Mouse (Mus musculus) hindbrain, embryonic 13.5 days (tissue): ENCODE measurements at regions not wholly inside any gene's neighbourhood (a gene's known extent, or its start where the extent isn't known, plus 50 kb on each side); places are given as distances from the start of the nearest gene placed in this dataset.

Experiments used
- ATAC-seq: fragments of 200-750 bp; cut with Nextera tagmentation; 2 replicates; pipeline ENCODE4 v1.8.0; 2017; ENCODE audit warnings: moderate TSS enrichment; ENCODE audit not compliant: low FRiP score
- H3K27ac ChIP-seq: fragments of 300-500 bp; sonication (generic); 2 replicates; pipeline ENCODE4 v1.5.1; 2015; ENCODE audit warnings: inconsistent platforms, mild to moderate bottlenecking, moderate library complexity
- H3K27me3 ChIP-seq: fragments of 300-500 bp; sonication (generic); 2 replicates; pipeline ENCODE4 v1.6.1; 2015; ENCODE audit warnings: mild to moderate bottlenecking, inconsistent platforms
- H3K36me3 ChIP-seq: fragments of 300-500 bp; sonication (generic); 2 replicates; pipeline ENCODE4 v1.6.1; 2015; ENCODE audit warnings: mild to moderate bottlenecking, inconsistent platforms
- H3K4me1 ChIP-seq: fragments of 300-500 bp; sonication (generic); replicated peaks from 2 replicates; pipeline ENCODE4 v1.6.1; 2015; ENCODE audit warnings: inconsistent platforms
- H3K4me2 ChIP-seq: fragments of 300-500 bp; sonication (generic); 2 replicates; pipeline ENCODE4 v1.6.1; 2015; ENCODE audit warnings: inconsistent platforms, mild to moderate bottlenecking, moderate library complexity
- H3K4me3 ChIP-seq: fragments of 300-500 bp; sonication (generic); 2 replicates; pipeline ENCODE4 v1.5.1; 2015; ENCODE audit warnings: mild to moderate bottlenecking, inconsistent platforms
- H3K9ac ChIP-seq: fragments of 300-500 bp; sonication (generic); 2 replicates; pipeline ENCODE4 v1.6.1; 2015; ENCODE audit warnings: mild to moderate bottlenecking, inconsistent platforms
- H3K9me3 ChIP-seq: fragments of 300-500 bp; sonication (generic); 2 replicates; pipeline ENCODE4 v1.6.1; 2016; ENCODE audit warnings: inconsistent platforms
- WGBS: fragments of 180-500 bp; shearing (Covaris S2); methylation state at CpG from one replicate; pipeline ENCODE4 v1.1.7; 2015; 5-methylcytosine and 5-hydroxymethylcytosine counted together

DNA sequence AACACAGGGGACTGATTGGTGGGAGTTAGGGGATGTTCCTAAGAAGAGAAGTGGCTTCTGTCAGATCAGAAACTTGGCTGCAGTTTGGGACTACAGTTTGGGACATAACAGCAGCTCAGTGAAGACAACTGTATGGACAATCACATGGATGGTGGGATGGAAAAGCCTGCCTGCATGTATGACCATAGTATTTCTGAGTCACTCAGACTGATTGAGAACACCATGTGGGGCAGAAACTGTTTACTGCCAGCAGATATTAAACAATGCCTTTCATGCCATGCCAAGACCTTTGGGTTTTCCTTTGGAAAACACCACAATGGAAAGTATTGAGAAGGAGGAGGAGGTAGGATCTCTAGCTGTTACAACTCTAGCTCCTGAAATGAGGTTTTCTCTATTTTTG lies 635.0 kb downstream of the Inhba start:
- no peak overlapping the region for H3K9ac ChIP-seq
- H3K4me3 ChIP-seq: no peak overlapping the region
- H3K27ac ChIP-seq: no peak overlapping the region
- H3K4me1 ChIP-seq: peaks cover 4% of the 10 kb centered on the region
- H3K36me3 ChIP-seq: no peaks in the 10 kb centered on the region
- H3K4me2 ChIP-seq: no peak overlapping the region
- no peak for ATAC-seq
- H3K9me3 ChIP-seq: no peaks in the 10 kb centered on the region
- no peaks in the 10 kb centered on the region for H3K27me3 ChIP-seq

DNA sequence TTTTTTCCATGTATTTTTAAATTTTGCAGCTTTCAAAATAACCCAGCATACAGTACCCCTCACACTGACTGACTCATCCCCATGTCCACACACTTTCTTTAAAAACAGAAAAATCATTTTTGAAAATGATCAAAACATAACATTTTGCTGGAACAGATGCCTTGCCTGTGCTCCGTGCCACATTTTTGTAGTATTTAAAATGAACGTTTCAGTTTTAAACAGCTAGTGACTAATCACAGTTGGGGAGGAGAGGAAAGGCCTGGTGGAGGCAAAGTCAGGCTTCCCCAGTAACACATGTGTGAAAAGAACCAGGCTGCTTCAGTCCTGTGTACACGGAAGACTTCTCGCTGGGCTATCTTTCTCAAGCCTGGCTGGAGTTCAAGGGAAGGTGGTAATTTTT lies 644.5 kb downstream of the Inhba start:
- ATAC-seq: no peak
- Histone ChIP-seq H3K4me3 (no peak overlapping the region), H3K9ac (no peak overlapping the region), H3K9me3 (no peaks in the 10 kb centered on the region), H3K36me3 (no peaks in the 10 kb centered on the region), H3K4me2 (no peak overlapping the region), H3K4me1 (no peaks in the 10 kb centered on the region), H3K27ac (no peak overlapping the region), H3K27me3 (no peaks in the 10 kb centered on the region)
- WGBS: 85% methylated on average over 4 of the region's 4 CpGs

DNA sequence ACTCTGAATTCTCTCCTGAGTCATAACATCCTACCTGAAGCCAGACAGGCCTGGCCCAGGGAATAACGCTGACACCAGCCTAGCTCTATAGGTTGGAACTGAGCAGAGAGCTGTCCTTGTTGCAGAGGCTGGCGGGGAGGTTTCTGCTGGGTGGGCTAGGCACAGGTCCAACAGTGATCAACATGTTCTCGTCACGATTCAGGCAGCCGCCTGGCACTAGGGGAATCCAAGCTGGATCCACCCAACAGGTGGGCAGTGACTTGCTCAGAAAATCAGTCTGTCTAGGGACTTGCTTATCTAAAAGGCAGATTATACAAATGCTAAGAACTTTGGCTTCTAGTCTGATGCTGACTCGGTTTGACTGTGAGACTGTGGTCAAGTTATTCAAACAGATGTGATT lies 648.2 kb downstream of the Inhba start:
- Histone ChIP-seq H3K4me2 (no peak overlapping the region), H3K27ac (no peak overlapping the region), H3K9ac (no peak overlapping the region), H3K4me1 (no peaks in the 10 kb centered on the region), H3K27me3 (no peaks in the 10 kb centered on the region), H3K4me3 (no peak overlapping the region), H3K36me3 (no peaks in the 10 kb centered on the region), H3K9me3 (no peaks in the 10 kb centered on the region)
- ATAC-seq: no peak
- WGBS: 81% methylated on average over 6 of the region's 6 CpGs

DNA sequence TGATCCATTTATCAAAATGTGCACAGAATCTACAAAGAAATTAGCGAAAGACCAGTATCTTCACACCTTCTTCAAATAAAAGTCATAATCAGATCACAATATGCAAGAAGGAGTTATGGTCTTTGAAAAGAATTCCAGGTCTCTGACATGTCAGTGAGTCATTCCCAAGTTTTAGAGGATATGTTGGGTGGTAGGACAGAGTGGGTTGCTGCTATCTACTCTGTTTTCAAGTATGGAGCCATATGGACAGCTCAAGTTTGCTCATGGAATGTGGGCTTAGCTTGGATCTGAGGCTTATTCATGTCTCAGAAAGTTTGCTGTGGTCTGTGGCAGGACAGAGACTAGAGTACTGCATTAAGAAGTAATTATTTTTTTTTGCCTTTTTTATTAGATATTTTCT lies 657.0 kb downstream of the Inhba start:
- H3K9ac ChIP-seq: no peak overlapping the region
- H3K4me2 ChIP-seq: no peak overlapping the region
- no peaks in the 10 kb centered on the region for H3K9me3 ChIP-seq
- ATAC-seq: no peak
- no peak overlapping the region for H3K4me3 ChIP-seq
- H3K27ac ChIP-seq: no peak overlapping the region
- WGBS: 92% methylated on average over 1 of the region's 1 CpGs
- H3K36me3 ChIP-seq: no peaks in the 10 kb centered on the region
- no peaks in the 10 kb centered on the region for H3K4me1 ChIP-seq
- H3K27me3 ChIP-seq: no peaks in the 10 kb centered on the region

DNA sequence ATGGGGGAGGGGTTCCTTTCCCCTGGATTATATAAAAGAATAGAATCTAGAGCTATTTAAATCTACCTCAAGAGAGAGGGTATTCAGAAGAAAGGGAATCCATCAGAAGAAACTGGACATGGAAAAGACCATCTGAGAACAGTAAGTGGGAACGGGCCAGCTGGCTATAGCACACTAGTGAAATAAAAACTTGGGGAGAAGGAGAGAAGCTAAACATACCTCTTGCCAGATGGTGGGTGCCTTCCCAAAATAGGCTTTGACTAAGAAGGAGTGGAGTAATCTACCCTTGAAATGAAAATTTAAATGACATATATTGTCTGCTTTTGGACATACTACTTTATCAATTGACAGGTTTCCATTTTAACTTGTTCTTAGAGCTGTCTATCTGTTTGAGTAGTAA lies 657.6 kb downstream of the Inhba start:
- ATAC-seq: no peak
- Histone ChIP-seq H3K9me3 (no peaks in the 10 kb centered on the region), H3K27me3 (no peaks in the 10 kb centered on the region), H3K4me2 (no peak overlapping the region), H3K36me3 (no peaks in the 10 kb centered on the region), H3K4me3 (no peak overlapping the region), H3K4me1 (no peaks in the 10 kb centered on the region), H3K9ac (no peak overlapping the region), H3K27ac (no peak overlapping the region)
- 95% methylated on average over 1 of the region's 1 CpGs for WGBS

DNA sequence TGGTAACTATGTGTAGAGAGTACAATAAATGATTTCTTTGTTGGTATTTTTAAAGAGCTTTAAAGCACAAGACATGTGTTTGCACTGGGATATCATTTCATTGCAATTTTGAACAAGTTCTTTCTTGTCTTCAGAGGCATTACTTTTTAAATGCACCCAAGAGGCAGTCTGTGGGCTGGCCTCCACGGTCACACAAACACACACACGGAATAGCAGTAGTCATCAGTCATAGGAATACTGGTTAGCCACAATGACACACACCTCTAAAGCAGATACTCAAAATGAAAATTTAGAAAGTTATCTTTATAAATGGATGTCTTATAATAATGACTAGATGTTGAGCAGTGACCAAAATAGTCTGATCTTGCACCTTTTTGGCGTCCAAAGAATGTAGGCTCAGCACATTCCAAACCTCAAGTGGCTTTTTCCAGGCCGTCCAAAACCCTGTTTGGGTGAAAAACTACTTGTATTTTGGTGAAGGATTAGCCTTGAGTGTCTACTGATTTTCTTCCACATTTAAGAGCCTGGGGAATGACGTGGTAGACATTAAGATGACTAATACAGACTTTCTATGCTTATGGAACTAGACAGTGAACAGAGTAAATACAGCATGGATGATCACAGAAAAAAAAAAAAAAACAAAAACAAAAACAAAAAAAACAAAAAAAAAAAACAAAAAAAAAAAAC lies 658.5 kb downstream of the Inhba start:
- ATAC-seq: no peak
- Histone ChIP-seq H3K27ac (no peak overlapping the region), H3K4me3 (no peak overlapping the region), H3K27me3 (no peaks in the 10 kb centered on the region), H3K9me3 (no peaks in the 10 kb centered on the region), H3K4me2 (no peak overlapping the region), H3K9ac (no peak overlapping the region), H3K4me1 (no peaks in the 10 kb centered on the region), H3K36me3 (no peaks in the 10 kb centered on the region)
- 81% methylated on average over 5 of the region's 5 CpGs for WGBS

DNA sequence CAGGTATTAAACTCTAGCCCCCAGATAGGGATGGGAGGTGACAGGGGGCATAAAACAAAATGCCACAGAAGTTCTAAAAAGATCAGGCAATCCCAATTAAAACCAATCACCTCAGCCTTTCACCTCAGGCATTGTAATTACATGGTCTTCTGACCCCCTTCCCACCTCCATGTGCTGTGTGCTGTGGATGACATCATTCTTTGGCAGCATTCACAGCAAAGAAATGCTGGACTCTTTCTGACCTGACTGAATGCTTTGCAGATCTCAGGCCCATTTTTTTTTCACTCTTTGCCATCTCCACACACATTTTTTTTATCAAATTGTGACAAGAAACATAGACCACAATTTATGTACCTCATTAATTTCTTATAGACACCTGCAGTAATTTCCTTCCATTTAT lies 659.1 kb downstream of the Inhba start:
- no peaks in the 10 kb centered on the region for H3K27me3 ChIP-seq
- no peaks in the 10 kb centered on the region for H3K36me3 ChIP-seq
- H3K4me2 ChIP-seq: no peak overlapping the region
- ATAC-seq: no peak
- no peaks in the 10 kb centered on the region for H3K9me3 ChIP-seq
- no peak overlapping the region for H3K27ac ChIP-seq
- H3K4me1 ChIP-seq: no peaks in the 10 kb centered on the region
- no peak overlapping the region for H3K9ac ChIP-seq
- no peak overlapping the region for H3K4me3 ChIP-seq

DNA sequence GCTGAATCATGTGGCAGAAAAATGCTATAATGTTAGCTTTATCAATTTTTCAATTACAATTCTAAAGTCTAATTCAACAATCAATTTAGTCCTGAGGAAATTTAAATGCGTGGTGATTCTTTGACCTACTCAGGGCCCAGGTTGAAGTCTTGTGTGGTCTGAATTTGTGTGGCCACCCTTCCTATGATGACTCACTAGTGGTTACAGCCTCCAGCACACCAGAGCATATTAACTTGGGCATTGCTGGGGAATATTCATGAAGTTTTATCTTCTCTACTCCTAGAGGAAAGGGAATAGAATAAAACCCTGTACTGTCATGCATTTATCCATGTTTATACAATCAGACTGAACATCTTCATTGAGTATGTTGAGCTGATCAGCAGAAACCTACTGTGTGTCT lies 665.2 kb downstream of the Inhba start:
- H3K9ac ChIP-seq: no peak overlapping the region
- H3K27me3 ChIP-seq: no peaks in the 10 kb centered on the region
- H3K9me3 ChIP-seq: no peaks in the 10 kb centered on the region
- no peak for ATAC-seq
- H3K4me1 ChIP-seq: no peaks in the 10 kb centered on the region
- no peak overlapping the region for H3K4me3 ChIP-seq
- WGBS: 93% methylated on average over 1 of the region's 1 CpGs
- no peaks in the 10 kb centered on the region for H3K36me3 ChIP-seq
- H3K27ac ChIP-seq: no peak overlapping the region
- H3K4me2 ChIP-seq: no peak overlapping the region

DNA sequence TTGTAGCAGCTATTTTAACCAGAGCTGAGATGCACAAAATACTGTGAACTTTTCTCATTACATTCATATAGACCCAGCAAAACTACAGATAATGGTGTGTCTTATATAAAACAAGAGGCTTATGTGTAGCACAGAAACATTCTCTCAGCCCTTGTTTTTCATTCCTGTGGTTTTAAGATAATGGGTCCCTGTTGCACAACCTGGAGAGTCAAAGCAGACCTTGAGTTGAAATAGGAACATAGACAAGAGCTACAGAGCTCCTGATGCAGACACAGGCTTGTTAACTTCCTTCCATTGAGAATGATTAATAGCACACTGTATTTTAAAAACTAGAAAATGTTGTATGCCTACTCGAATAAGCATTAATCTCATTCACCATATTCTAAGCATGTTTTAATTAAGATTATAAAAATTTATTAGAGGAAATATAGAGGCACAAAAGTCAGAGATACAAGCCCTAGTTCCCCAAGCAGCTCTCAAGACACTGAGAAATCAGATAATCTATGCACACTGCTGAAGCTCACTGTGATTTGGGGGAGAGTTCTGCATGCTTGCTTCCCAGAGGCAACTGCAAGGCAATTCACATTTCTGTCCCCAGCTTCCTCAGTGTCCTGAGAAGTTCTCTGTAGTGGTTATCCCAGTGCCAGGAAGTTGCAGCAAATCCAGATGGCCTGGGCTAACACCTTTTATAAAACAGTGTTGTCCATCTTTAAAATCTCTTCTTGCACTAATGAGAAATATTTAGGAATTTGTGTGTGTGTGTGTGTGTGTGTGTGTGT lies 666.8 kb downstream of the Inhba start:
- Histone ChIP-seq H3K27ac (no peak overlapping the region), H3K4me2 (no peak overlapping the region)
- WGBS: 75% methylated on average over 1 of the region's 1 CpGs

DNA sequence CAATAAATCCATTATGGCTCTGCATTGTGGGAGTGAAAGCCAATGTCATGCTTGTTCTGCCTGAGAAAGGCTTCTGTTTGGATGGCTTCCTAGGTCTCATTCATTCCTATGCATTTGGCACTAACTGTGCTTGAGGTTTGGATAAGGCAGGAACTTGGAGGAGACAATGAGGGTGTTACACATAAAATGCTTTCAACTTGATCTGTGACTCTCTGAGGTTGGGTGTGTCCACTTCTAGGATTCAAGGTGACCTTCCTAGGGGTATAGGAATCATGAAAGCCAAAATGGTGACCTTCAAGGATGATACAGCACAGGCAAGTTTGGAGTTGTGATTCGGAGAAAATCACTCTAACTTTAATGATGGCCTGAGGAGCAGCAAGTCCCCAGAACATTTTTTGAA lies 682.5 kb downstream of the Inhba start:
- Histone ChIP-seq H3K4me1 (no peaks in the 10 kb centered on the region), H3K27ac (no peak overlapping the region), H3K4me2 (no peak overlapping the region), H3K27me3 (no peaks in the 10 kb centered on the region), H3K36me3 (no peaks in the 10 kb centered on the region), H3K9me3 (no peaks in the 10 kb centered on the region), H3K9ac (no peak overlapping the region), H3K4me3 (no peak overlapping the region)
- ATAC-seq: no peak
- 97% methylated on average over 1 of the region's 1 CpGs for WGBS

More for the DNA sequence above, 666.8 kb downstream of the Inhba start:
- no peak overlapping the region for H3K4me3 ChIP-seq
- H3K27me3 ChIP-seq: no peaks in the 10 kb centered on the region
- H3K9me3 ChIP-seq: no peaks in the 10 kb centered on the region
- no peaks in the 10 kb centered on the region for H3K36me3 ChIP-seq
- H3K4me1 ChIP-seq: no peaks in the 10 kb centered on the region
- H3K9ac ChIP-seq: no peak overlapping the region
- no peak for ATAC-seq

DNA sequence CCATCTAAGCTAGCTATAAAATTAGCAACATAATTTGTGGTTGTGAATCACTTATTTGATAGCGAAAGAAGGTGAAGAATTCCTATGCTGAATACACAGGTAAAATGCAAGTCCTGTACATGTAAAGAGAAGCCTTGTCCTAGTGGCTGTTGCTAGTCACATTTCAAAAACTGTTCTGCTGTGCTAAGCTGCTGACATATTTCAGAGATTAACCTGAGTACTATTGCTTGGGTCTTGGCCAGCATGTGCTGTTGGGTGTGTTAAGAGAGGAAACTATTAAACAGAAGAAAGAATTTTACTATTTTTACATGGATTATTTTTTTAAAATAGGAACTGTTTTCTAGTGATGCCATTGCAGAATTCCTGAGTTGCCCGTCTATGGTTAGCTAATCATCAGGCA lies 689.3 kb downstream of the Inhba start:
- H3K4me2 ChIP-seq: no peak overlapping the region
- ATAC-seq: no peak
- H3K4me1 ChIP-seq: peaks cover 3% of the 10 kb centered on the region
- no peaks in the 10 kb centered on the region for H3K36me3 ChIP-seq
- WGBS: 89% methylated on average over 2 of the region's 2 CpGs
- no peak overlapping the region for H3K4me3 ChIP-seq
- no peaks in the 10 kb centered on the region for H3K9me3 ChIP-seq
- H3K9ac ChIP-seq: no peak overlapping the region
- no peak overlapping the region for H3K27ac ChIP-seq
- H3K27me3 ChIP-seq: no peaks in the 10 kb centered on the region

DNA sequence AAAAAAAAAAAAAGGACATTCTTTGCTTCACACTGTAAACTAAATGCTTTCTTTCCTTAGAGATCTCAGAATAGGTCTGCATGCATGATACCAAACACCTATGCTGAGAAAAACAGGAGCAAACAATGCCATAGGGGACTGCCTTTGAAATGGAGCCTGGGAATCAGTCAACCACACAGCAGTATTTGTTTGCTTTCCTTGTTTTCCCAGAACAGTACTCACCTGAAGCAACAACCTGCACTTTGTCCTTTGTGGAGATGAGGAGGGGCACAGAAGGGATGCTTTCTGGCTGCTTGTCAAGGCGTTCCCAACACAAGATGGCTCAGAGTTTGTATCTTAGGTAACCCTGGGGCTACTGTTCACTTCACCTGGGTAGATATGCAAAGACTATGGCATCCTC lies 690.5 kb downstream of the Inhba start:
- WGBS: 72% methylated on average over 1 of the region's 1 CpGs
- ATAC-seq: no peak

More for the DNA sequence above, 690.5 kb downstream of the Inhba start:
- Histone ChIP-seq H3K9me3 (no peaks in the 10 kb centered on the region), H3K4me3 (no peak overlapping the region), H3K9ac (no peak overlapping the region), H3K4me1 (peaks cover 6% of the 10 kb centered on the region), H3K4me2 (no peak overlapping the region), H3K27me3 (no peaks in the 10 kb centered on the region), H3K36me3 (no peaks in the 10 kb centered on the region), H3K27ac (no peak overlapping the region)
